Mouse (Mus musculus) testis, adult 2 months (tissue): ENCODE results near the gene Ifitm1. TPM values are rescaled to one million over a fixed set of nuclear protein-coding genes. Genes with fewer than 3 reads are reported as not detected.

Experiments used
- H3K27ac ChIP-seq: fragments of 200-500 bp; 2 replicates; pipeline ENCODE4 v1.5.1; 2012; ENCODE audit warnings: low read depth, low read length; ENCODE audit not compliant: control insufficient read depth, insufficient read depth
- H3K27me3 ChIP-seq: fragments of 200-500 bp; 2 replicates; pipeline ENCODE4 v1.6.1; 2012; ENCODE audit warnings: mild to moderate bottlenecking, low read length, moderate library complexity; ENCODE audit not compliant: control insufficient read depth, insufficient read depth
- H3K36me3 ChIP-seq: fragments of 200-500 bp; 2 replicates; pipeline ENCODE4 v1.6.1; 2012; ENCODE audit warnings: mild to moderate bottlenecking, low read length; ENCODE audit not compliant: control insufficient read depth, insufficient read depth
- H3K4me1 ChIP-seq: fragments of 200-500 bp; 2 replicates; pipeline ENCODE4 v1.6.1; 2012; ENCODE audit warnings: low read length; ENCODE audit not compliant: control insufficient read depth, insufficient read depth
- H3K4me3 ChIP-seq: fragments of 200-500 bp; 2 replicates; pipeline ENCODE4 v1.5.1; 2012; ENCODE audit warnings: low read depth, mild to moderate bottlenecking, low read length, moderate library complexity, mixed read lengths; ENCODE audit not compliant: control insufficient read depth
- CTCF ChIP-seq: fragments of 200-500 bp; IDR thresholded peaks from 2 replicates; pipeline ENCODE4 v1.5.1; 2012; ENCODE audit warnings: low read depth, mild to moderate bottlenecking, inconsistent platforms, low read length, moderate library complexity; ENCODE audit not compliant: control insufficient read depth, insufficient read depth, insufficient replicate concordance
- POLR2A ChIP-seq: fragments of 200-500 bp; IDR thresholded peaks from 2 replicates; pipeline ENCODE4 v1.6.1; 2012; ENCODE audit warnings: low read depth, mild to moderate bottlenecking, inconsistent platforms, low read length, moderate library complexity; ENCODE audit not compliant: control insufficient read depth
- polyA plus RNA-seq: library from polyadenylated mRNA; depleted of rRNA; stranded (reverse); fragments of >200 nt; gene quantifications from 2 replicates; pipeline ENCODE4 v1.2.3, GENCODE M21; 2012

Gene Ifitm1
- polyA plus RNA-seq, 1 experiment, result 3.0 TPM

DNA sequence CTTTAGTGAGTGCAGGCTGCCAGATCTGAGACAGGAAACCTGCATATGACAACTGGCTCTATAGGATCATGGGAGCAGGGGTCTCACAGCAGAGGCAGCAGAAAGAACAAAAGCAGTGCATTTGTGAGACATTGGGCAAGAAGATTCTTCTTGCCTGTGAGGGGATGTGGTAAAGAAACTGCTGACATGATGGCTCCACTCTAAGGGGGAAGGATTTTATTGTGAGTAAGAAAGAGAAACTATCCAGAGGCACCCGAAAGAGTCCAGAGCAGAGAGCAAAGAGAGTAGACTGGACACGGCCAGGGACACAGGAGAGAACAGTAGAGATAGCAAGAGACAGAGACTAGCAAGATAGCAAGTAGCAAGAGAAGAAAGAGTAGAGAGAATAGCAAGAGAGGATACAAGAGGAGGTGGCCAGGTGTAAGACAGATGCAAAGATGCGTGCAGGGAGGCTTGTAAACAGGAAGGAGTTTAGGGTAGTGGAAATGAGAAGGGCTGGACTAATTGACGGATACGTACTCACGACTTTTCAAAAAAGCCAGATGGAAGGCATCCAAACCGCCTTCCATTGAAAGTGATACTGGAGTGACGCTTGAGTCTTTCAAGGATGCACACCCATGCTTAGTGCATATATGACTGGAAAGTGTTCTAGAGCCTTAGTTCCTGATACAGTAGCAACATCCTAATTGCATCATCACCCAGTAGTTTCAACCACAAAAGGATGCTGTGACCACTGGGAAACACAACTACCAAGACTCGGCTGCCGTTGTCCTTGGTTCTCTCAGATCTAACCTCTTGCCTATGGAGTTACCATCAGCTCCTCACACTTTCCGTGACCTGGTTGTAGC lies 32.1 kb downstream of the Ifitm1 start:
- TF ChIP-seq CTCF (no peak), POLR2A (no peak)
- H3K27ac ChIP-seq, result no peak overlapping the region
- no peaks in the 10 kb centered on the region for H3K36me3 ChIP-seq
- no peaks in the 10 kb centered on the region for H3K27me3 ChIP-seq
- H3K4me1 ChIP-seq, result no peaks in the 10 kb centered on the region
- no peak overlapping the region for H3K4me3 ChIP-seq

DNA sequence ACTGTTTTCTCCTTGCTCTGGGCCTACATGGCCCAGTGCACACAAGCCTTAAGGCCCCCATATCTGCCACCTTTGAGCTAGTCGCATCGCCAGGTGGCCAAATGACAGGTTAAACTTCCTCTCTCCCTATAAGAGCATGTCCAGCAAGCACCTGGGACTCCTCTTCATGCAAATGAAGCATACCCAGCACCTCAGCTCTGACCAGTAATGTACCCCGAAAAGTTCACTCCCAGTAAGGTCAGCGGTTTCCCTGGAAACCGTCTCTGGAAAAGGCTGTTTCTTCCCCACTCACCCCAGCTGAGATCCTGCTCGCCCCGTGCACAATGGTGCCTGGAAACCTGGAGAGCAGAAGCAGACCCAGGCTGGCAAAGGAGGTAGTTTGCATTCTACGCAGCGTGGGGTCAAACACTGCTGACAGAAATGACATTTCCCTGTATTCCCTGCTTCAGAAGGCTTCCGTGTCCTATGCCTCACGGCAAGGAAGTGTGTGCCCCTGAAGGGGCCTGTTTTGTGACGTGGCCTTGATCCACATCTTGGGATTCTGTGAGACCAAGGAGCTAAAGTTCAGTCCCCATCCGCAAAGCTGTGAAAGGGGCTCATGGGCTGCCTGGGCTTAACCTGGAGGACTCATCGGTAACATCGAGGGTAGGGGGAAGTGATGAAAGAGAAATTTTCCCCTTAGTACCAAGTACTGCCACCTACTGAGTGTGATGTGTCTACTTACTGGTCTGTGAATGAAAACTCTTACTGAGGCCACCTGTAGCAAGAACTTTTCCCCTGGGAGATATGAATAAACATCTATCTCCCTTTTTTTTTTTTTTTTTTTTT lies 34.1 kb downstream of the Ifitm1 start:
- no peak for TF ChIP-seq CTCF
- no peak for TF ChIP-seq POLR2A
- H3K27me3 ChIP-seq, result no peaks in the 10 kb centered on the region
- no peak overlapping the region for H3K27ac ChIP-seq
- H3K4me3 ChIP-seq, result no peak overlapping the region
- H3K36me3 ChIP-seq, result no peaks in the 10 kb centered on the region
- H3K4me1 ChIP-seq, result no peaks in the 10 kb centered on the region

DNA sequence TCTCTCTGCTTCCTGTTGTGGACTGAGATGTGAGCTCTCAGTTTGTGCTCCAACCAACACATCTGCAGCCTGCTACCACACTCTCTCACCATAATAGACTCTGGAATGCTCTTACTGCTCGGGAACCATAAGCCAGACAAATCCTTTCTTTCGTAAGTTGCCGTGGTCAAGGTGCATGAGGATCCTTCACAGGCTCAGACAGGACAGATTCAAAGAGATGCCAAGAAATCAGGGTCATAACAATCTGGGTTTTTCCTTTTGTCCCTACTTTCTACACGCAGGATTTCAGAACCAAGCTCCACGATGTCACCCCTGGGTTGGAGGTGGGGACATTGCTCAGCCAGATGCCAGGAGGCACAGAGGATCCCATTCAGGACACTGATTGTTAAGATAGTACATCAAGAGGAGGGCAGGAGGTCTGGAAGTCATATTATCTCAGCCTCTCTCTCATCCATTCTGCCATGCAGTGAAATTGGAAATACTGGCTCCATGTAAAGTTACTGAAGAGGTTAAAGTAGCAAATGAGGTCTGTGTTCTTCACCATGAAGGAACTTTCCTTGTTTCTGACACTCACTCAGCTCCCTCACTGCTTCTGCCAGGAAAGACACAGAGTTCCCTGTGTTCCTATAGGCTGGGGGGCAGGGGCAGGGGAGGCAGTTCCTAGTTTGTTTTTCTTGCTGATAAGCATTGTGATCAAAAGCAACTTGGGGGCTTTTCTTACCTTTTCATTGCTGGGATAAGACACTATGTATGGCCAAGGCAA lies 36.4 kb downstream of the Ifitm1 start:
- no peaks in the 10 kb centered on the region; the same call in 1 of the 2 replicates for H3K4me1 ChIP-seq
- TF ChIP-seq CTCF, result no peak
- no peak for TF ChIP-seq POLR2A

DNA sequence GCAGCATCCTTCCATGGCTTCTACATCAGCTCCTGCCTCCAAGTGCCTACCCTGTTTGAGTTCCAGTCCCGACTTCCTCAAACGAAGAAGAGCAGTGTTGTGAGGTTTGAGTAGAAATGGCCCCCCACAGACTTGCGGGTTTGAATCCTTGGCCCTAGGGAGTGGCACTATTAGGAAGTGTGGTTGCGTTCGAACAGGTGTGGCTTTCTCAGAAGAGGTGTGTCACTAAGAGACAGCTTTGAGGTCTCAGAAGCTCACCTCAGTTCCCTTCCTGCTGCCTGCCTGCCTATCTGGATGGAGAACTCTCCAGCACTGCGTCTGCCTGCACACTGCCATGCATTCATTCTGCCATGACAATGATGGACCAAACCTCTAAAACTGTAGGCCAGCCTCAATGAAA lies 39.4 kb downstream of the Ifitm1 start:
- TF ChIP-seq POLR2A (no peak), CTCF (no peak)
- H3K36me3 ChIP-seq, result no peaks in the 10 kb centered on the region
- H3K27me3 ChIP-seq, result no peaks in the 10 kb centered on the region
- H3K4me1 ChIP-seq, result peaks cover 5% of the 10 kb centered on the region
- H3K27ac ChIP-seq, result no peak overlapping the region
- no peak overlapping the region for H3K4me3 ChIP-seq

More for the DNA sequence above, 36.4 kb downstream of the Ifitm1 start:
- Histone ChIP-seq H3K36me3 (no peaks in the 10 kb centered on the region), H3K27ac (no peak overlapping the region), H3K4me3 (no peak overlapping the region), H3K27me3 (no peaks in the 10 kb centered on the region)

DNA sequence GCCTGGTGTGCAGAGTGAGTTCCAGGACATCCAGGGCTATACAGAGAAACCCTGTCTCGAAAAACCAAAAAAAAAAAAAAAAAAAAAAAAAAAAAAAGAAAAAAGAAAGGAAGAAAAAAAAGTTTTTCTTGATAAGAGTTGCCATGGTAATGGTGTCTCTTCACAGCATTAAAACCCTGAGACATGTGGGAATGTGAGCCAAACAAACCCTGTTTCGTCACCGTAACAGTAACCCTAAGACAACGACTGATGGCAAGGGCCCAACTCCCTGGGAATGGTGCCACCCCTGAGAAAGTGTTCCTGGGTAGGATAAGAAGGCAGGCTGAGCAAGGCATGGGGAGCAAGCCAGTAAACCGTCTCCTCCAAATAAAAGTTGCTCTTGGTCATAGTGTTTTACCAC lies 39.9 kb downstream of the Ifitm1 start:
- no peaks in the 10 kb centered on the region for H3K36me3 ChIP-seq
- no peak overlapping the region for H3K4me3 ChIP-seq
- H3K27ac ChIP-seq, result no peak overlapping the region
- TF ChIP-seq CTCF (no peak), POLR2A (no peak)
- no peaks in the 10 kb centered on the region for H3K27me3 ChIP-seq
- H3K4me1 ChIP-seq, result peaks cover 5% of the 10 kb centered on the region

DNA sequence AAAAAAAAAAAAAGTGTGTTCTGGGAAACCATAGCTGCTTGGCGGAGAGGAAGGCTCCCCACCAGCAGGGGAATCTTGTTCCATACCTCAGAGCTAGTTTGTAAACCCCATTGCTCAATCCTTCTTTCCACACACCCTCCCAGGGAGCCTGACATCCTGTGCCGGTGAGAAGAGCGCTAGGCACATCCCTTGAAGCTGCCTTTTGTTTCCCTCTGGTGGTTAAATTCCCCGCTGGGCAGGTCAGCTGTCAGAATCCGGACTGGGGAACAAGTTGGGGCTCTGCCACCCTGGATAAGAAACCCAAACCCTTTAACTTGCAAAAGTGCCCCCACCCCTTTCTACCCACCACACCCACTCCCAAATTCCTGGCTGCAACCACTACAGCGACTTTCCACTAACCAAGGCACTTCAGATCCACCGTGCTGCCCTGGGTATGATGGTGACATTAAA lies 41.3 kb downstream of the Ifitm1 start:
- Histone ChIP-seq H3K4me3 (no peak overlapping the region), H3K27me3 (no peaks in the 10 kb centered on the region), H3K27ac (no peak overlapping the region), H3K4me1 (peaks cover 5% of the 10 kb centered on the region), H3K36me3 (no peaks in the 10 kb centered on the region)
- TF ChIP-seq CTCF (no peak), POLR2A (no peak)

DNA sequence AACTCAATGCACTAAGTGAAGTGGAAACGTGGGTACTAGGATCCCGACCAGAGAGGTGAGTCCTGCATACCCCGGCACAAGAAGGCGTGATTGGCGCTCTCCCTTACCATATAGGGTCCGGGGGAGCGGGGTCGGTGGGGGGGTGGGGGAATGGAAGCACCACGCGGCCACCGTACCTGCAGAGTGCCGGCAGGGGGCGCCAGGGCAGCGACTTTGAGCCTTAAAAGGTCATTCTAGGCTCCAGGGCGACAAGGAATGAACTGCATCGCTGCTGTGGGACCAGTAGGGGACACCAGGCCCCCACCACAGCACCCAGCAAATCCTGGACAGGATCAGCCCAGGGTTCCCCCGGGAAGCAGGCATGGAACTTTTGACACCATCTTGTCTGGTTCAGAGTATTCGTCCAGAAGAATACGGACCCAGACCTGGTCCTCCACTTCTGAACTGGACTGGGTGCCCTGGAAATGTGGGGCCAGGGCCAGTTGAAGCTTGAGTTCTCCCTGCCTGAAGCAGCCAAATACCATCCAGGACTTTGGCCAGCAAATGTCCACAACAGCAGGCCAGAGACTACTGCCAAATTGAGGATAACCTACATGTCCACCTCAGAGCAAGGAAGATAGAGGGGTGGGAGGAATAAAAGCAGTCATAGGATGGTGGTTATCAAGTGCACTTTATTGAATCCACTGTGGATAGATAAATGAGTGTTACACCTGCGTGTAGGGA lies 42.1 kb downstream of the Ifitm1 start:
- peaks cover 5% of the 10 kb centered on the region for H3K4me1 ChIP-seq
- TF ChIP-seq CTCF (peak; percentile 74; the same call in 1 of the 2 replicates), POLR2A (no peak)
- H3K4me3 ChIP-seq, result no peak overlapping the region
- H3K36me3 ChIP-seq, result no peaks in the 10 kb centered on the region
- H3K27ac ChIP-seq, result no peak overlapping the region
- no peaks in the 10 kb centered on the region for H3K27me3 ChIP-seq
